Mouse (Mus musculus) olfactory bulb, adult 2 months (tissue): ENCODE data around the gene Vgf.

Experiments used
- CTCF ChIP-seq: fragments of 200-500 bp; IDR thresholded peaks from 2 replicates; pipeline ENCODE4 v1.5.1; 2012; ENCODE audit warnings: low read depth, mild to moderate bottlenecking, low read length, moderate library complexity; ENCODE audit not compliant: insufficient read depth
- POLR2A ChIP-seq: fragments of 200-500 bp; IDR thresholded peaks from 2 replicates; pipeline ENCODE4 v1.6.1; 2012; ENCODE audit warnings: mild to moderate bottlenecking, low read depth, low read length, moderate library complexity; ENCODE audit not compliant: insufficient read depth

DNA sequence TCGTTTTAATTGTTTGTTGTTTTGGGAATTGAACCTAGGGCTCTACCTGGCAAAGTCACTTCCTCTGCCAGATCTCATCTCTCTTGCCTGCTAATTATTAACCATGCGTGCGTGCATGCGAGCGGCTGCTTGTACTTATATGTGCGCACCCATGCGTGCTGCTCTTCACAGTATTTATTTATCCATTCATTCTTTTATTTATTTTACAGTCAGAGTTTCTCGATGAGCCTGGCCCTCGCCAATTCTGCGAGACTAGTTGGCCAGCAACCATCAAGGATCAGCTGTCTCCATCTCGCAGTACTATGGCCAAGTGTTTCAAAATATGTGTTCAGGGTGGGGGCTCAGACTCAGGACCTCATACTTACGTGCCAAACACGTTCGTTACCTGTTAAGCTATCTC, 51.8 kb downstream of the Vgf start:
- TF ChIP-seq CTCF: no peak
- TF ChIP-seq POLR2A: no peak
